Mouse (Mus musculus) myocyte (in vitro differentiated cells): Measurements from ENCODE around the gene Dbh. TPM values are rescaled to one million over a fixed set of nuclear protein-coding genes. Genes with fewer than 3 reads are reported as not detected.

ENCODE experiments used
- H3K27me3 ChIP-seq: one replicate; pipeline ENCODE4 v1.6.1; 2011; ENCODE audit not compliant: control insufficient read depth, insufficient read depth, insufficient read length
- H3K36me3 ChIP-seq: one replicate; pipeline ENCODE4 v1.6.1; 2011; ENCODE audit not compliant: control insufficient read depth, insufficient read depth
- H3K4me2 ChIP-seq: one replicate; pipeline ENCODE4 v1.6.1; 2011; ENCODE audit warnings: low read depth, control low read depth
- H3K4me3 ChIP-seq: one replicate; pipeline ENCODE4 v1.5.1; 2011; ENCODE audit warnings: mild to moderate bottlenecking, control low read depth, moderate library complexity
- H3K79me2 ChIP-seq: one replicate; pipeline ENCODE4 v1.6.1; 2011; ENCODE audit not compliant: control insufficient read depth, insufficient read depth
- H3ac ChIP-seq: one replicate; pipeline ENCODE4 v1.6.1; 2011; ENCODE audit not compliant: control insufficient read depth, insufficient read length
- CEBPB ChIP-seq: IDR thresholded peaks from 2 replicates; pipeline ENCODE4 v1.6.1; 2011; ENCODE audit warnings: mild to moderate bottlenecking, moderate library complexity; ENCODE audit not compliant: poor library complexity, insufficient read depth, severe bottlenecking
- E2F4 ChIP-seq: IDR thresholded peaks from one replicate; pipeline ENCODE4 v1.6.1; 2011; ENCODE audit warnings: mild to moderate bottlenecking, control low read depth, moderate library complexity; ENCODE audit not compliant: insufficient read depth
- MAX ChIP-seq: IDR thresholded peaks from one replicate; pipeline ENCODE4 v1.6.1; 2011; ENCODE audit warnings: low read depth, mild to moderate bottlenecking, control low read depth
- MYOD1 ChIP-seq, 3 experiments: IDR thresholded peaks; one replicate each; pipeline ENCODE4 v1.6.1; 2011; ENCODE audit warnings: control low read depth in 2 of 3, low read depth in 2 of 3, mild to moderate bottlenecking in 2 of 3, moderate library complexity in 1 of 3; ENCODE audit not compliant: insufficient read length in 2 of 3, control insufficient read depth in 1 of 3
- MYOG ChIP-seq, 3 experiments: IDR thresholded peaks; one replicate each; pipeline ENCODE4 v1.6.1; 2011; ENCODE audit warnings: control low read depth in 2 of 3, low read depth in 2 of 3, mild to moderate bottlenecking in 2 of 3; ENCODE audit not compliant: insufficient read length in 2 of 3, control insufficient read depth in 1 of 3, insufficient read depth in 1 of 3
- POLR2A ChIP-seq: IDR thresholded peaks from one replicate; pipeline ENCODE4 v1.6.1; 2011; ENCODE audit warnings: low read depth, mild to moderate bottlenecking, control low read depth, moderate library complexity; ENCODE audit not compliant: insufficient read length
- POLR2AphosphoS2 ChIP-seq: IDR thresholded peaks from one replicate; pipeline ENCODE4 v1.6.1; 2011; ENCODE audit warnings: low read depth, control low read depth; ENCODE audit not compliant: insufficient read length
- REST ChIP-seq: IDR thresholded peaks from one replicate; pipeline ENCODE4 v1.6.1; 2011; ENCODE audit warnings: mild to moderate bottlenecking, control low read depth, moderate library complexity; ENCODE audit not compliant: insufficient read depth, insufficient read length
- SRF ChIP-seq: IDR thresholded peaks from one replicate; pipeline ENCODE4 v1.6.1; 2011; ENCODE audit warnings: low read depth; ENCODE audit not compliant: control insufficient read depth, insufficient read length
- TCF12 ChIP-seq: IDR thresholded peaks from one replicate; pipeline ENCODE4 v1.6.1; 2011; ENCODE audit warnings: mild to moderate bottlenecking, control low read depth; ENCODE audit not compliant: poor library complexity, insufficient read depth, severe bottlenecking
- TCF3 ChIP-seq: IDR thresholded peaks from one replicate; pipeline ENCODE4 v1.6.1; 2011; ENCODE audit warnings: low read depth, control low read depth; ENCODE audit not compliant: insufficient read length
- USF1 ChIP-seq: IDR thresholded peaks from one replicate; pipeline ENCODE4 v1.6.1; 2011; ENCODE audit warnings: low read depth, mild to moderate bottlenecking, control low read depth, moderate library complexity
- polyA plus RNA-seq: library from polyadenylated mRNA; unstranded; fragments of >200 nt; fragmentation: generic; extraction: Trizol; gene quantifications from one replicate; pipeline ENCODE4 v1.2.1, GENCODE M21; 2012; ENCODE audit warnings: missing spikeins

Dbh gene
- polyA plus RNA-seq, 1 experiment: 8.2 TPM

GRCm38 (mm10) chr2:27161526-27161925 is 3.5 kb upstream of the Dbh start:
- H3K79me2 ChIP-seq: no peaks in the 10 kb centered on the region
- no peak overlapping the region for H3K4me3 ChIP-seq
- no peaks in the 10 kb centered on the region for H3K36me3 ChIP-seq
- no peak overlapping the region for H3K4me2 ChIP-seq
- no peak overlapping the region for H3ac ChIP-seq
- peaks cover 34% of the 10 kb centered on the region for H3K27me3 ChIP-seq
- TF ChIP-seq MAX (no peak), SRF (no peak), TCF3 (no peak), TCF12 (no peak), POLR2A (no peak), MYOG (IDR thresholded peaks at IDR 0.05; ENCODE audit: control insufficient read depth in 1 of 3, insufficient read depth in 1 of 3, insufficient read length in 2 of 3, low read depth in 2 of 3) (no peak), E2F4 (no peak), MYOD1 (IDR thresholded peaks at IDR 0.05; ENCODE audit: control insufficient read depth in 1 of 3, insufficient read length in 2 of 3, low read depth in 2 of 3) (no peak), POLR2AphosphoS2 (no peak)

GRCm38 (mm10) chr2:27162656-27163055 is 2.4 kb upstream of the Dbh start:
- no peak for TF ChIP-seq REST
- no peak for TF ChIP-seq USF1
- no peak for TF ChIP-seq POLR2AphosphoS2
- TF ChIP-seq CEBPB: no peak
- no peak for TF ChIP-seq E2F4
- no peak for TF ChIP-seq POLR2A
- TF ChIP-seq MAX: no peak
- no peak for TF ChIP-seq TCF12
- TF ChIP-seq TCF3: no peak
- TF ChIP-seq MYOG (IDR thresholded peaks at IDR 0.05; ENCODE audit: control insufficient read depth in 1 of 3, insufficient read depth in 1 of 3, insufficient read length in 2 of 3, low read depth in 2 of 3): no peak
- TF ChIP-seq SRF: no peak
- no peak for TF ChIP-seq MYOD1 (IDR thresholded peaks at IDR 0.05; ENCODE audit: control insufficient read depth in 1 of 3, insufficient read length in 2 of 3, low read depth in 2 of 3)
- H3K36me3 ChIP-seq: no peaks in the 10 kb centered on the region

GRCm38 (mm10) chr2:27163851-27164250 is 1.2 kb upstream of the Dbh start:
- Histone ChIP-seq H3K4me3 (no peak overlapping the region), H3ac (no peak overlapping the region), H3K4me2 (no peak overlapping the region), H3K36me3 (no peaks in the 10 kb centered on the region), H3K79me2 (no peaks in the 10 kb centered on the region), H3K27me3 (peaks cover 40% of the 10 kb centered on the region)
- TF ChIP-seq TCF12 (no peak), MYOD1 (IDR thresholded peaks at IDR 0.05; ENCODE audit: control insufficient read depth in 1 of 3, insufficient read length in 2 of 3, low read depth in 2 of 3) (no peak), USF1 (no peak), MYOG (IDR thresholded peaks at IDR 0.05; ENCODE audit: control insufficient read depth in 1 of 3, insufficient read depth in 1 of 3, insufficient read length in 2 of 3, low read depth in 2 of 3) (no peak)

More at GRCm38 (mm10) chr2:27162656-27163055, 2.4 kb upstream of the Dbh start:
- no peak overlapping the region for H3K4me3 ChIP-seq
- no peaks in the 10 kb centered on the region for H3K79me2 ChIP-seq
- H3K27me3 ChIP-seq: peaks cover 40% of the 10 kb centered on the region
- H3K4me2 ChIP-seq: no peak overlapping the region
- H3ac ChIP-seq: no peak overlapping the region

GRCm38 (mm10) chr2:27166074-27166473 is 1.0 kb downstream of the Dbh start:
- no peak for TF ChIP-seq USF1
- TF ChIP-seq CEBPB: no peak
- no peak for TF ChIP-seq TCF3
- no peak for TF ChIP-seq E2F4
- no peak for TF ChIP-seq MYOG (IDR thresholded peaks at IDR 0.05; ENCODE audit: control insufficient read depth in 1 of 3, insufficient read depth in 1 of 3, insufficient read length in 2 of 3, low read depth in 2 of 3)
- no peak for TF ChIP-seq SRF
- TF ChIP-seq POLR2AphosphoS2: no peak
- TF ChIP-seq REST: no peak
- no peaks in the 10 kb centered on the region for H3K79me2 ChIP-seq
- no peak overlapping the region for H3K4me3 ChIP-seq
- H3K27me3 ChIP-seq: peaks cover 54% of the 10 kb centered on the region
- no peak overlapping the region for H3ac ChIP-seq
- no peak overlapping the region for H3K4me2 ChIP-seq
- no peaks in the 10 kb centered on the region for H3K36me3 ChIP-seq

- TF ChIP-seq MYOD1 (IDR thresholded peaks at IDR 0.05; ENCODE audit: control insufficient read depth in 1 of 3, insufficient read length in 2 of 3, low read depth in 2 of 3) (no peak), SRF (no peak), MAX (no peak)
- H3ac ChIP-seq: no peak overlapping the region
- H3K27me3 ChIP-seq: peaks cover 59% of the 10 kb centered on the region
- no peak overlapping the region for H3K4me2 ChIP-seq
- H3K79me2 ChIP-seq: no peaks in the 10 kb centered on the region
- H3K4me3 ChIP-seq: no peak overlapping the region
- H3K36me3 ChIP-seq: no peaks in the 10 kb centered on the region
Measured at GRCm38 (mm10) chr2:27166999-27167398, 2.0 kb downstream of the Dbh start.
